ENCODE assay signal across 8 mouse cellular contexts in the genomic region with DNA sequence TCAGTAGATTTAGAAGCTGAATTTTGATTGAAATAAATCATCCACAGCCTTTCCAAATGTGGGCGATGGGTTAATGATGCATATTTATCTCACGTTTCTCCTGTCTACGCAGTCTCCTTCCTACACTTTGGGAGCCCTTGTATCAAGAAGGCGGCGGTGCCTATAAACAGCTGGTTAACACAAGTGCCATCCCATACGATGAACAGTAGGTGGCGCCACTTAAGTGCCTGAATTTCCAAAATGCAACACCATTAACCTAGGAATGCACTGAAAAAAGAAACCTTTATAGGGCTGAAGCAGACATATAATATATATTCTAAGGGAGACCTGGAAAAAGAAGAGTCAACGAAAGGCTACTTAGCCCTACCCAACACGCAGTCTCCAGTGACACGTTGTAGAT. TPM values are rescaled to one million over a fixed set of nuclear protein-coding genes. Genes with fewer than 3 reads are reported as not detected.
A peak's percentile ranks its signal among the peaks of the same experiment; 100 is the strongest.
DNase-seq lines count a peak whose midpoint lies in the region.

No protein-coding gene starts in this region.

- DNase-seq in cerebellum, adult 18-20 months = peak; percentile 33 to 51
- no peak for DNase-seq in cerebellum, adult 11 months
- peak; percentile 61 to 72 for DNase-seq in left cerebral cortex, adult 18-20 months (ENCODE audit: low spot score in 2 of 2)
- no peak for DNase-seq in left cerebral cortex, adult 11 months (ENCODE audit: low spot score)
- peak; percentile 22 for DNase-seq in adipocyte (ENCODE audit: low spot score)
- DNase-seq in heart, postnatal 10 days = peak; percentile 42 to 72
- peak; percentile 60 for DNase-seq in lung, postnatal 25 days (ENCODE audit: low spot score)
- peak; percentile 68 for DNase-seq in thymus, postnatal 25 days

- intact Hi-C loops in heart, postnatal 10 days (cut with DNase I) = no loop called here

RNA-seq across cellular contexts. Expression of a gene that starts 9.5 kb away (rescaled TPM):
- total RNA-seq in left cerebral cortex, adult 18-20 months (2021) = 1 to 10 TPM; 6.5 to 7.1 TPM
- total RNA-seq in heart, postnatal 10 days (2021) = 10 to 100 TPM; 10.5 to 12.1 TPM

RNA-seq across cellular contexts. Expression of a gene that starts 10.6 kb away (rescaled TPM):
- total RNA-seq in left cerebral cortex, adult 18-20 months (2021) = 1 to 10 TPM; 1.9 to 2.3 TPM
- total RNA-seq in heart, postnatal 10 days (2021) = 1 to 10 TPM; 4.9 to 6.1 TPM

RNA-seq across cellular contexts. Expression of a gene that starts 28.8 kb away (rescaled TPM):
- not detected for total RNA-seq in left cerebral cortex, adult 18-20 months (2021)
- not detected for total RNA-seq in heart, postnatal 10 days (2021)

Comparison
In these comparisons a context has a peak if more than half of its experiments do, and no peak if none do; other contexts are left out.
1. DNase-seq: peak in cerebellum, adult 18-20 months (2 of 2), left cerebral cortex, adult 18-20 months (2 of 2), adipocyte (single experiment), heart, postnatal 10 days (2 of 2), lung, postnatal 25 days (single experiment) and thymus, postnatal 25 days (single experiment); none in cerebellum, adult 11 months (single experiment) and left cerebral cortex, adult 11 months (single experiment).